Mouse (Mus musculus): ENCODE measurements around the gene Olfr1141. TPM values are rescaled to one million over a fixed set of nuclear protein-coding genes. Genes with fewer than 3 reads are reported as not detected.

Olfr1141 gene
- not detected in 2 replicates for polyA plus RNA-seq (2015; fragmentation: Nextera tagmentation; extraction: Ambion mirVana)

DNA sequence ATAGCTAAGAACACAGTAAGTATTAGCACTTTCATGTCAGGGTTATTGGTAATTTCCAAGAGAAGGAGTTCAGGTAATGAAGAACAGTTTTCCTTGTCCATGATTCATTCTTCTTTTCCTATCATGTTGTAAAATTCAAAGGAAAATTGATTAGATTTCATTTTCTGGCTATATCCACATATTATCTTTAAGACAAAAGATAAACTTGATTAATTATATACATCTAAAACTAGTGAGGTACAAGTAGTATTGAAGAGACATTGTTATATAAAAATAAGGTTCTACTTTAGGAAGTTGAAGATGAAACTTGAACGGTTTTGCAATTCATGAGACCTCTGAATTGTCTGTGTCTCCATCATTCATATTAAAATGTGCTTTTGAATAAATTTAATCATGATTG is at the start of gene Olfr1141:
Olfr1141 (minus strand) TSS at position 101 of the 400 bp plus-strand sequence.
- H3K36me3 ChIP-seq, result no peaks in the 10 kb centered on the region
- no peak for ATAC-seq (ENCODE audit: insufficient read depth, low FRiP score, low read depth)
- H3K4me1 ChIP-seq, result no peaks in the 10 kb centered on the region
- no peaks in the 10 kb centered on the region for H3K9me3 ChIP-seq
- no peak within 1 kb of the TSS for H3K9ac ChIP-seq
- WGBS, result 85% methylated on average over 1 of the region's 1 CpGs
- H3K4me3 ChIP-seq (replicated peaks), result no peak within 1 kb of the TSS
- H3K4me2 ChIP-seq, result no peak within 1 kb of the TSS
- H3K27me3 ChIP-seq (replicated peaks), result no peaks in the 10 kb centered on the region
- no peak within 1 kb of the TSS for H3K27ac ChIP-seq

DNA sequence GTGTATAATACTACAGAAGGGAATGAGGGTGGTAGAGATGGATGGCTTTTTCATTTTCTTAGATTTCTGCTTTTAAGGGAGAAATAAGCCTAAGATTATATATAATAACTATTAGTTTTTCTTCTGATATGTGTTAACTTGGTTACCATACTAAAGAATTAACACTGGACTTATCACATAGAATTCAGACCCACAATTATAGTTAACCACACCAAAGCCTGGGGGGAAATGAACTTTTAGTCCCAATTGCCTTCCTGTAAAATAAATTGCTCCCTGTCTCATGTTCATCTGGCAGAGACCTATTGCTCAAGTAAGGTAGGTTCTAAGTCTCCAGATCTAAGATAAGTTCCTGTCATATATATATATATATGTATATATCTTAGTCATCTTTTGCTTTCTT is 46.5 kb upstream of the Olfr1141 start, which contains the start of gene Olfr1143:
Olfr1143 (plus strand) TSS at position 301 of the 400 bp plus-strand sequence.
- Histone ChIP-seq H3K36me3 (no peaks in the 10 kb centered on the region), H3K27me3 (replicated peaks) (no peaks in the 10 kb centered on the region), H3K4me3 (replicated peaks) (no peak within 1 kb of the TSS), H3K4me2 (no peak within 1 kb of the TSS), H3K9ac (no peak within 1 kb of the TSS), H3K4me1 (no peaks in the 10 kb centered on the region), H3K27ac (no peak within 1 kb of the TSS), H3K9me3 (no peaks in the 10 kb centered on the region)
- ATAC-seq (ENCODE audit: insufficient read depth, low FRiP score, low read depth), result no peak

DNA sequence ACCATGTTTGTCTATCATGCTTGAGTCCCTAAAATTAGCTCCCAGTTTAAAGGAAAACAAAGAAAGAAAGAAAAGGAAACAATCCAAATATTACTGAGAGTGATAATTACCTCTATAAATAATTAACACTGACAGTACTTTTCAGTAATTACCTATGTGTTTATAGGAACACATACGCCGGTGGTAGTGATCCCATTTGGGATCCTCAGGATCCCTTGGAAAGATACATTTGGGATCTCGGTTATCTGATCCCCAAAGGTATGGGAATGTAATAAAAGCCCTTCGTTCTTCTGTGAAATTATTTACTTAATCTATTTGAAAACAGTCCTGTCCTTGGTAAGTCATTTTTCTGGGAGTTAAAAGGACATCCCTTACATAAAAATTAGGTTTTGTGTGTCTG is 25.4 kb upstream of the Olfr1141 start, which contains the start of gene Olfr152:
Olfr152 (plus strand) TSS at position 301 of the 400 bp plus-strand sequence.
- no peaks in the 10 kb centered on the region for H3K4me1 ChIP-seq
- H3K27me3 ChIP-seq (replicated peaks), result no peaks in the 10 kb centered on the region
- no peak within 1 kb of the TSS for H3K4me3 ChIP-seq (replicated peaks)
- no peak for ATAC-seq (ENCODE audit: insufficient read depth, low FRiP score, low read depth)
- H3K27ac ChIP-seq, result no peak within 1 kb of the TSS
- H3K4me2 ChIP-seq, result no peak within 1 kb of the TSS
- no peaks in the 10 kb centered on the region for H3K9me3 ChIP-seq
- H3K36me3 ChIP-seq, result no peaks in the 10 kb centered on the region
- no peak within 1 kb of the TSS for H3K9ac ChIP-seq
- WGBS, result 73% methylated on average over 4 of the region's 4 CpGs

DNA sequence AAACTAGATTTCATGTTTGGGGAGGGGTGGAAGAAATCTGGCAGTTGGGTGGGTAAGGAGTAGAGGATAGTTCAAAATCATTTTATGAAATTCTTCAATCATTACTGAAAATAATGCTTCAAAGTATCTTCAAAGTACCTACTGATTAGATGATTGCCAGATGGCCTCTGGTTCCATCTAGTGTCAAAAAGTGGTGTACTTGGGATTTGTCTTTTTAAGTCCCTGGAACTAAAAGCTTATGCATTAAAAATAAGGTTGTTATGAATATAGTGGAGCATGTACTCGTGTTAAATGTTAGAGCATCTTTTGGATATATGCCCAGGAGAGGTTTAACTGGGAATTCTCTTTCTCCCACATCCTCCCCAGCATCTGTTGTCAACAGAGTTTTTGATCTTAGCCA is 22.4 kb upstream of the Olfr1141 start:
- Histone ChIP-seq H3K27me3 (replicated peaks) (no peaks in the 10 kb centered on the region), H3K9me3 (no peaks in the 10 kb centered on the region), H3K9ac (no peak overlapping the region), H3K4me3 (replicated peaks) (no peak overlapping the region), H3K4me2 (no peak overlapping the region), H3K36me3 (no peaks in the 10 kb centered on the region), H3K4me1 (no peaks in the 10 kb centered on the region), H3K27ac (no peak overlapping the region)
- ATAC-seq (ENCODE audit: insufficient read depth, low FRiP score, low read depth), result no peak
- WGBS, result 40% methylated on average over 1 of the region's 1 CpGs

DNA sequence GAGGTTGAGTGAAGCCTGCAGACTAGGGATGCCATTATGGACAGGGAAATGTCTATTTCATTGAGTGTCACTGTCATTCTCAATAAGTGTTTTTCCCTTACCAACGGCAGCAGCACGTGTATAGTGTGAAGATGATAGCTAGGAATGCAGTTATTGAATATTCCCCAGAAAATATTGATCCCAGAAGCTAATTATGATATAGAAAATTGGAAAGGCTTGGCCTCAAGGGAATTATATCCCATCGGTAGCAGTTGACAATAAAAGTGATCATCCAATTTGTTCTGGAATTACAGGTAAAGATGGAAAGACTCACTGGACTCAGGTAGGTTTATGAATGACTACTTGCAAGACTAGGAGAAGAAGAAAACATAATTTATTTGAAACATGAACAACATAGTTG is 10.3 kb downstream of the Olfr1141 start, which contains the start of gene Olfr1140:
Olfr1140 (plus strand) TSS at position 301 of the 400 bp plus-strand sequence.
- Histone ChIP-seq H3K27me3 (replicated peaks) (no peaks in the 10 kb centered on the region), H3K9me3 (no peaks in the 10 kb centered on the region), H3K4me1 (no peaks in the 10 kb centered on the region), H3K4me3 (replicated peaks) (no peak within 1 kb of the TSS), H3K27ac (no peak within 1 kb of the TSS), H3K4me2 (no peak within 1 kb of the TSS), H3K36me3 (no peaks in the 10 kb centered on the region), H3K9ac (no peak within 1 kb of the TSS)
- no peak for ATAC-seq (ENCODE audit: insufficient read depth, low FRiP score, low read depth)
- 74% methylated on average over 3 of the region's 3 CpGs for WGBS

DNA sequence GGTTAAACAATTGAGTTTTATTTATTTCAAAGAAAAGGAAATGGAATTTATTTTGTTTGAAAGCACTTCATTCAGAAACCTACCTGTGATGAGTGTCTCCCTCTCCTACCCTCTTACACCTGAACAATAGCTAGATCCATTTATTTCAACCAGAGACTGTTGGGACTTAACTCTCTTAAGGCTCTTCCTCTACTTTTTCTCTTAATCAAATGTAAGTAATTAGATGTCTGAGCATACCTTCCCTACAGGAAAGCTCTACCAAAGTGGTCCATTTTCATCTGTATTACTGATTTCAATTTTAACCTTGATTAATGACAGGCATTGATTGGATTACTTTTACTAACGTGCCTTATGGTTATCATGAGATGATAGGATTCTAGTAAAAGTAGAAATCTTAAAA is 13.9 kb downstream of the Olfr1141 start, which contains the start of gene Olfr1138:
Olfr1138 (minus strand) TSS at position 101 of the 400 bp plus-strand sequence.
- Histone ChIP-seq H3K4me3 (replicated peaks) (no peak within 1 kb of the TSS), H3K9me3 (no peaks in the 10 kb centered on the region), H3K9ac (no peak within 1 kb of the TSS), H3K4me1 (no peaks in the 10 kb centered on the region), H3K27me3 (replicated peaks) (no peaks in the 10 kb centered on the region), H3K36me3 (no peaks in the 10 kb centered on the region), H3K4me2 (no peak within 1 kb of the TSS), H3K27ac (no peak within 1 kb of the TSS)
- no peak for ATAC-seq (ENCODE audit: insufficient read depth, low FRiP score, low read depth)
- 81% methylated on average over 1 of the region's 1 CpGs for WGBS

DNA sequence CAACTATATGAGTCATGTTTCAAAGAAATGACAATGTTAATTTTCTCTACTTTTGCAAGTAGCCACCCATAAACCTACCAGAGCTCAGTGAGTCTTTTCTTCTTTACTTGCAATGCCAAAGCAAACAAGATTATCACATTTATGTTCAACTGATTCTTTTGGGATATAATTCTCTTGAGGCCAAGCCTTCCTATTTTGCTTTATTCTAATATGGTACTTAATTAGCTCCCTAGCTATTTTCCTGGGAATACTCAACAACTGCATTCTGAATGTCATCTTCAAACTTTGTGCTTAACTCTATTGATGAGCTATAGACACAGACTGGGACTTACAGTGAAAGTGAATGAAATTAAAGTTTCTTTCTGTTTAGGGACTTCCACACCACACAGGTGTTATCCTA is 40.7 kb downstream of the Olfr1141 start, which contains the start of gene Olfr1137:
Olfr1137 (minus strand) TSS at position 101 of the 400 bp plus-strand sequence.
- Histone ChIP-seq H3K9ac (no peak within 1 kb of the TSS), H3K27me3 (replicated peaks) (no peaks in the 10 kb centered on the region), H3K9me3 (no peaks in the 10 kb centered on the region), H3K36me3 (no peaks in the 10 kb centered on the region), H3K27ac (no peak within 1 kb of the TSS), H3K4me1 (no peaks in the 10 kb centered on the region), H3K4me2 (no peak within 1 kb of the TSS), H3K4me3 (replicated peaks) (no peak within 1 kb of the TSS)
- ATAC-seq (ENCODE audit: insufficient read depth, low FRiP score, low read depth), result no peak

Other genes with a start within 250 kb of the Olfr1141 start
- not detected in 2 replicates for gene Pramel6, start 247.4 kb downstream of the Olfr1141 start, polyA plus RNA-seq (2015; fragmentation: Nextera tagmentation; extraction: Ambion mirVana)
- not detected in 2 replicates for gene Olfr153, start 222.2 kb downstream of the Olfr1141 start, polyA plus RNA-seq (2015; fragmentation: Nextera tagmentation; extraction: Ambion mirVana)
- gene Olfr1128, start 208.4 kb downstream of the Olfr1141 start, polyA plus RNA-seq (2015; fragmentation: Nextera tagmentation; extraction: Ambion mirVana), result not detected in 2 replicates
- gene Olfr1129, start 180.1 kb downstream of the Olfr1141 start, polyA plus RNA-seq (2015; fragmentation: Nextera tagmentation; extraction: Ambion mirVana), result not detected in 2 replicates
- gene Olfr1130, start 147.8 kb downstream of the Olfr1141 start, polyA plus RNA-seq (2015; fragmentation: Nextera tagmentation; extraction: Ambion mirVana), result not detected in 2 replicates
- not detected in 2 replicates for gene Olfr1131, start 126.9 kb downstream of the Olfr1141 start, polyA plus RNA-seq (2015; fragmentation: Nextera tagmentation; extraction: Ambion mirVana)
- not detected in 2 replicates for gene Olfr1132, start 116.5 kb downstream of the Olfr1141 start, polyA plus RNA-seq (2015; fragmentation: Nextera tagmentation; extraction: Ambion mirVana)
- gene Olfr1133, start 106.6 kb downstream of the Olfr1141 start, polyA plus RNA-seq (2015; fragmentation: Nextera tagmentation; extraction: Ambion mirVana), result not detected in 2 replicates
- gene Olfr1134, start 95.5 kb downstream of the Olfr1141 start, polyA plus RNA-seq (2015; fragmentation: Nextera tagmentation; extraction: Ambion mirVana), result not detected in 2 replicates
- not detected in 2 replicates for gene Olfr1135, start 80.3 kb downstream of the Olfr1141 start, polyA plus RNA-seq (2015; fragmentation: Nextera tagmentation; extraction: Ambion mirVana)
- not detected in 2 replicates for gene Olfr1136, start 60.0 kb downstream of the Olfr1141 start, polyA plus RNA-seq (2015; fragmentation: Nextera tagmentation; extraction: Ambion mirVana)
- not detected in 2 replicates for gene Olfr1137, start 40.8 kb downstream of the Olfr1141 start, polyA plus RNA-seq (2015; fragmentation: Nextera tagmentation; extraction: Ambion mirVana)
- not detected in 2 replicates for gene Olfr1138, start 14.0 kb downstream of the Olfr1141 start, polyA plus RNA-seq (2015; fragmentation: Nextera tagmentation; extraction: Ambion mirVana)
- gene Olfr1140, start 10.2 kb downstream of the Olfr1141 start, polyA plus RNA-seq (2015; fragmentation: Nextera tagmentation; extraction: Ambion mirVana), result not detected in 2 replicates
- not detected in 2 replicates for gene Olfr152, start 25.5 kb upstream of the Olfr1141 start, polyA plus RNA-seq (2015; fragmentation: Nextera tagmentation; extraction: Ambion mirVana)
- not detected in 2 replicates for gene Olfr1143, start 46.6 kb upstream of the Olfr1141 start, polyA plus RNA-seq (2015; fragmentation: Nextera tagmentation; extraction: Ambion mirVana)
- gene Olfr1145, start 55.8 kb upstream of the Olfr1141 start, polyA plus RNA-seq (2015; fragmentation: Nextera tagmentation; extraction: Ambion mirVana), result not detected in 2 replicates
- gene Olfr1148, start 76.5 kb upstream of the Olfr1141 start, polyA plus RNA-seq (2015; fragmentation: Nextera tagmentation; extraction: Ambion mirVana), result not detected in 2 replicates
- not detected in 2 replicates for gene Olfr1150-ps1, start 90.0 kb upstream of the Olfr1141 start, polyA plus RNA-seq (2015; fragmentation: Nextera tagmentation; extraction: Ambion mirVana)
- gene Olfr1151, start 101.9 kb upstream of the Olfr1141 start, polyA plus RNA-seq (2015; fragmentation: Nextera tagmentation; extraction: Ambion mirVana), result not detected in 2 replicates
- not detected in 2 replicates for gene Olfr1152, start 112.5 kb upstream of the Olfr1141 start, polyA plus RNA-seq (2015; fragmentation: Nextera tagmentation; extraction: Ambion mirVana)
- gene Olfr1153, start 141.0 kb upstream of the Olfr1141 start, polyA plus RNA-seq (2015; fragmentation: Nextera tagmentation; extraction: Ambion mirVana), result not detected in 2 replicates
- gene Olfr1154, start 151.2 kb upstream of the Olfr1141 start, polyA plus RNA-seq (2015; fragmentation: Nextera tagmentation; extraction: Ambion mirVana), result not detected in 2 replicates
- not detected in 2 replicates for gene Olfr1155, start 191.1 kb upstream of the Olfr1141 start, polyA plus RNA-seq (2015; fragmentation: Nextera tagmentation; extraction: Ambion mirVana)
- gene Olfr1156, start 199.1 kb upstream of the Olfr1141 start, polyA plus RNA-seq (2015; fragmentation: Nextera tagmentation; extraction: Ambion mirVana), result not detected in 2 replicates
- not detected in 2 replicates for gene Olfr1157, start 214.3 kb upstream of the Olfr1141 start, polyA plus RNA-seq (2015; fragmentation: Nextera tagmentation; extraction: Ambion mirVana)
- gene Olfr74, start 220.7 kb upstream of the Olfr1141 start, polyA plus RNA-seq (2015; fragmentation: Nextera tagmentation; extraction: Ambion mirVana), result not detected in 2 replicates
- gene Olfr1158, start 236.1 kb upstream of the Olfr1141 start, polyA plus RNA-seq (2015; fragmentation: Nextera tagmentation; extraction: Ambion mirVana), result not detected in 2 replicates